Mouse (Mus musculus) heart, postnatal 10 days (tissue): ENCODE results near the gene Pik3r3. TPM values are rescaled to one million over a fixed set of nuclear protein-coding genes. Genes with fewer than 3 reads are reported as not detected.

Source experiments
- DNase-seq, 2 experiments: peaks; one replicate each; pipeline ENCODE4 v3.0.0; 2021
- intact Hi-C: fragments of 180-260 bp; cut with DNase I; formaldehyde crosslinking; loops from one replicate; pipeline ENCODE4 v1.15.1; 2025
- total RNA-seq, 2 experiments: library from RNA; stranded (reverse); gene quantifications; 2 replicates each; pipeline ENCODE4 v1.2.3; 2021

The Pik3r3 gene
- total RNA-seq, 2 experiments from 2014 or later = 20.6 to 29.3 TPM

DNA sequence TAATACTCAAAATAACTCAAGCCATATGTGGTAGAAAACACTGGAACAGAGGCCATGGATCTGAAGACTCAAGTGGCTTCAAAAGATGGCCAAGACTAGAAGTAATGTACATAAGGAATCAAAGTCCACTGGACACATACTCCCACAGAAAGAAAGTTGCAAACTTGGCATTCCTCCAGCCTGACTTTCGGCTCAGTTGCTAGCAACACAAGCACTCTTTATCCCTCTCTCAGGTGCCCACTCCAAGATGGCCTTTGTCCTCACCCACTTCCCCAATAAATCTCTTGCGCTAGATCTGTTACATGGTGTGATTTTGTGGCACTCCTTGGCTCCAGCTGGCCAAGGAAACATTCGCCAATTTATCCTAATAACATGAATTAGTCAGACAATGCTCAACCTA, 131.1 kb downstream of the Pik3r3 start:
- DNase-seq = no peak
- intact Hi-C loops = no loop called here

Other genes with a start within 250 kb of the Pik3r3 start
- under 1 TPM; 0.60 to 0.94 TPM for gene Faah, start 203.7 kb upstream of the Pik3r3 start, total RNA-seq
- gene Nsun4, start 167.7 kb upstream of the Pik3r3 start, total RNA-seq = 10 to 100 TPM; 23.5 to 24.8 TPM
- gene Uqcrh, start 146.5 kb upstream of the Pik3r3 start, total RNA-seq = 1,000 to 10,000 TPM; 1,784 to 1,838 TPM
- gene Lrrc41, start 146.3 kb upstream of the Pik3r3 start, total RNA-seq = 10 to 100 TPM; 33.2 to 39.7 TPM
- gene Rad54l, start 97.9 kb upstream of the Pik3r3 start, total RNA-seq = 1 to 10 TPM; 3.7 TPM
- 10 to 100 TPM; 78.4 to 81.9 TPM for gene Pomgnt1, start 97.8 kb upstream of the Pik3r3 start, total RNA-seq
- 1 to 10 TPM; 4.6 to 5.1 TPM for gene Lurap1, start 70.3 kb upstream of the Pik3r3 start, total RNA-seq
- under 1 TPM in 1 of 2 experiments, not detected in 1; 0.14 TPM for gene Tspan1, start 54.0 kb upstream of the Pik3r3 start, total RNA-seq
- gene 1700042G07Rik, start 48.2 kb upstream of the Pik3r3 start, total RNA-seq = not detected
- gene Gm49337, start 48.2 kb upstream of the Pik3r3 start, total RNA-seq = under 1 TPM in 1 of 2 experiments, not detected in 1; 0.96 TPM
- gene Mast2, start 242.6 kb downstream of the Pik3r3 start, total RNA-seq = 10 to 100 TPM; 90.2 to 97.5 TPM